Mouse (Mus musculus) spleen, embryonic (tissue): ENCODE measurements around the gene Slx1b.
"Not testable (repeated sequence)": the region's sequence is repeated elsewhere in the genome, so short reads cannot be mapped to it uniquely, and the experiment has no call there.

ENCODE experiments used
- CTCF ChIA-PET: fragments of 350-600 bp; sonication (Branson Sonifier 250); formaldehyde crosslinking; loops from one replicate; lab custom pipeline; 2022; lab: Charles Lee

The Slx1b gene

DNA sequence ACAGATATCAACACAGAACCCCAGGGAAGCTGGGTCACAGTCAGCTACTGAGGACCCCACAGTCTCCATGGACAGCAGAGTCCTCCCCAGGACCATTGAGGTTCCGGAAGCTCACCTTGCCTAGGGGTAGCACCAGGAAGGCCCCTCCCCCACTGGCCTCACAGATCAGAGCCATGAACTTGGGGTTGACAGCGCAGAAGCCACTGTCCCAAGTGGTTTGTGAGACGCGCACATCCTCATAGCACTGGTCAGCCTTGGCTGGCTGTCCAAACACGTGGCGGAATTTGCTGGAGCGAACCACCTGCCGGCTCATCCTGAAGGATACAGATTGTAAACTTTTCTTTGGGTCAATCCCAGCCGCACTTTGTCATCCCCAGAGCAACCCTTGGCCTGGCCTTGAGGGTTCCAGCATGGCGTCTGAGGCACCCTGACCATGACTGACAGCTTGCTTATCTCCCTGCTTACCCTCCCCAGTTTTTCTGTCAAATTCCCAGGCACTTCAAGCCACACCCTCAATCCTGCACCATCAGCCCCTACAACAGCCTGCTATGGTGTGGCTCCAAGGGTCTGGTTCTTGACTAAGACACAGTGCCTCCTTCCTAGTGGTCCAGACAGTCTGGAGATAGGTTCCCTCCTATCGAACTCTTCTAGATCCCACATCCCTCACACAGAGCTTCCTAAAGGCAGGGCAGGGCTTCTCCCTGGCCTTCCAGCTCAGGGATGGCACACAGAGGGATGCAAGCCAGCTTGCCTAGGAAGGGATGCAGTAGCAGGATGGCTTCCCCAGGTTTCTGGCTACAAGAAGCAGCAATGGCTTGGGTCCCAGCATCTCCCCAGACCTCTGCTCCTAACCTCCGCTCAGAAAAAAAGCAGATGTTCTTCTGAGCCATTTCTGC is 7.5 kb upstream of the Slx1b start:
- CTCF ChIA-PET, result no interaction called here

DNA sequence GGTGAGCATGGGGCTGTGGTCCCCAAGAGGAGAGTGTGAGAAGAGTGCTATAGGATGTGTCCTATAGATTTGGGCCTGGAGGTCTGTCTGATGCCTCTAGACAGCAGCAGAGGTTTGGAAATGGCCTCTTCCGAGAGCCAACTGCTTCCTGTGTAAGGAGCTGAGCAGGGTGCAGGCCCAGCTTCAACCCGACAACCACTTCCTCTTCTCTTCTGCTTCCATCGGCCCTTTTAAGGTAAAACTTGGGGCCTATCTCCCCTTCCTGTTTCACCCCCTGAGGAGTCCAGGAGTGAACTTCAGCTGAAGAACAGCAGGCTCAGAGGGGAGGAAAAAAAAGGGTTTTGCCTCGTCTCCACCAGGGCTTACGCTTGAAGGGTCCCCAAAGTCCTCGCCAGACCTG is 6.8 kb upstream of the Slx1b start:
- CTCF ChIA-PET, result no interaction called here

DNA sequence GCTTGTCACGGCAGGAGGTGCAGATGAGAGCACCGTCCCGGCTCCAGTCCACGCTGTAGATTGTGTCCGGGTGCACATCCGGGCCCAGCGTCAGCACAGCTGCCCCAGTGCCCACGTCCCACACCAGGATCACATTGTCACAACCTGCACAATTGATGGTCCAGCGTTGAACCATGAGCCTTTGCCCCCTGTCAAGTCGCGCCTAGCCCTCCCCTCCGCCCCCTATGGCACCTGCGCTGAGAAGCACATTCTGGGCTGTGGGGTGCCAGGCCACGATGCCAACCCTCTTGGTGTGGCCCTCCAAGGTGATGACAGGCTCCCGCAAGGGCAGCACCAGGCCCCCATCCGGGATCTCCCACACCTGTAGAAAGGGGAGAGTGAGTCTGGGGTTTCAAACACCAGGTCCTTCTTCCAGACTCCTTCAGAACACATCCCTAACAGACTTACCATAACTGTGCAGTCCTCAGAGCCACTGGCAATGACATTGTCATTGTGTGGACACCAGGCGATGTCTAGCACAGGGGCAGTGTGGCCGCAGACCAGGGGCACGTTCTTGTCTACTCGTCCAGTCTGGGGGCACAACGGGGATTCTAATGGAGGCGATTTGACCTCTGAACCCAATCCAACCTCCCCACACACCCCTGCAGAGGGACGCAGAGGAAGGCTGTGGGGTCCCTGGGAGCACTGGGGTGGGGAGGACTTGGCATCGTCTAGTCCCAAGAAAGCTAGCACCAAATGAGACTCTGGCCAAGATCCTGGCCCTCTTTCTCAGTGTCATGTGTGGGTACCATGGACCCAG is 6.2 kb upstream of the Slx1b start:
- CTCF ChIA-PET, result no interaction called here

DNA sequence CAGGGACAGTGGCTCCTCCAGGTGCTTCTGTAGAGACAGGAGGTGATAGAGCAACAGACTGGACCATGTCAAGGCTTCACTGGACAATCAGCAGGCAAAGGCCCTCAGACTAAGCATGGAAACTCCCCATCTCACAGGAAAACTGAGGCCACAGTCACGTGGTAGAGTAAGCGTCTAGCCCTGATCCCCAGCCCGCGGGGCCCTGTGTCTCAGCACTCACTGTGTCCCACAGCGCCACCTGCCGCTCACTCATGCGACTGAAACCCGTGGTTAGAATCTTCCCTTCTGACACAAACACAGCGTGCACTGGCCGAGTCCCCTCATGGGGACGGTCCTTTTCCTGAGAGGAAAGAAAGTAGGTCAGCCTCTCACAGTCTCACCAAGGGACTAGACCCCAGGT is 5.5 kb upstream of the Slx1b start:
- CTCF ChIA-PET, result no interaction called here

DNA sequence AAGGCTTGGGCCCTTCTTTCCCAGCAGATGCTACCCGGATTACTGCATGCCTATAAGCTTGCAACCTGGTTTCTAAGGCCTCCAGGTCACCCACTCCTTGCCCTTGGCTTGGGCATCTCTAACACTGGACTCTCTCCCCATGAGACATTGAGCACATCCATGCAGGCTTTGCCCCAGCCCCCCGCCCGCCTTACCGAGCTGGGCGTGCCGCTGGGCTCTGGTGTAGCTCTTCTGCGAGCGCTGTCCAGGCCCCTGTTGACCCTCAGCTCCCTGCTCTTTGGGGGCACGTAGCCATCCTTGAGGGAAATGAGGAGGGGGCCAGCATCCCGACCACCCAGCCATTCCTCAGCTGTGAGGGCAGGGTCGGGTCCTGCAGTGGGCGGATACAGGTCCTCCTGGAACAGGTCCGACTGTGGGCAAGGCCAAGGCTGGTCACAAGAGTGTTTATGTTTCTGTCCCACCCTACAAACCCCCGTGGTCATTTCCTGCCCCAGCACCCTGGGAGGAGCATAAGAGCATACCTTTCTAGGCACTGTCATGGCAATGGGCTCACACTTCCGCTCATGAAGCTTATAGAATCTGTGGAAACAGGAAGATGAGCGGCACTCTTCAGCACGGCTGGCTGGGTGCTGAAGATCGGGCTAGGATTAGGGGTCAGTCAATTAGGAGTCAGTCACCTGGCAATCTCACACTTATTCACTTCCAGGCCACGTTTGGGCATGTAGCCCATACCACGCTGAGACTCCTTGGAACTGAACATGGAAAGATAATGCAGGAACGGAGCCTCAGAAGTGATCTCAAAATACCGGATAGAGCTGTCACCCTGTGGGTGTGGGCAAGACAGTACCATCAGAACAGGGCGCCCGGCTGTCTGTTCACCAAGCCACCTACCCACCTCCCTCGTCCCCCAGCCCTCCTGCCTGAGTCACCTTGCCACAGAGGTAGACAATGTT is 4.8 kb upstream of the Slx1b start:
- CTCF ChIA-PET, result interaction anchor here (0.6 kb wide), 1 partner anchor 33 kb away, joined by 3 read pairs; no protein-coding TSS in a partner anchor

DNA sequence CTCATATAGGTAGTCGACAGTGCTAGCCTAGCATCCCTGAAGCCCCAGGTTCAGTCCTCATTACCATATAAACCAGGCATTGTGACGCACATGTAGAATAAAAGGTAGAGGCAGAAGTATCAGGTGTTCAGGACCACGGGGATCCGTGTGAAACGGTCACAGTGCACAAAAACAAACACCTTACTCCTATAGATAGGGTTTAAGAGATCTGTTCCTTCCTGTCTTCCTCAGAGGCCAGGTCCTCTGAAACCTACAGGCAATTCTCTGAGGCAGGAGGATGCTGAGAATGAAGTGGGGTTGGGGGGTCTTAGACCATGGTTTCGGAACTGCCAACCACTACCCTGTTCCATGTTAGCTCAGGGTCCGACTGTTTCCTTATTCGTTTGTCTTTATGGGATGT is 2.3 kb upstream of the Slx1b start:
- CTCF ChIA-PET, result no interaction called here

DNA sequence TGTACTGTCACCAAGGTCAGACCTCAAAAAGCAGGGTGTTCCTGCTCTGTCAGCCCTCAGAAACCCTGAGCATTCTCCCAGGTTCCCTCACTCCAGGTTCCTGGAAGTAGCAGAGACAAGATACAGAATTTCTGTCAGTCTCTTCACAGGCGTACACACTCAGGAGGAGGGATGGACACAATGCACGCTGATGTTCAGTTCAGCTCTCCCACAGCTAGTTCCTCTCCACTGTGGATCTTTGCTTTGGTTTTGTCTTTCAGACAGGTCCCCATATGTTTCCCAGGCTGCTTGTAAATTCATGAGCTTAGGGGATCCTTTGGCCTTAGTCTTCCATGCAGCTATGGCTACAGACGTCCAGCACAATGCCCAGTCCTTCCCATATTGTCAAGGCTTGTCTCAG is 1.3 kb upstream of the Slx1b start:
- CTCF ChIA-PET, result interaction anchor here (0.6 kb wide), 1 partner anchor 11 kb away, joined by 4 read pairs; the partner anchor contains the start of gene Coro1a

DNA sequence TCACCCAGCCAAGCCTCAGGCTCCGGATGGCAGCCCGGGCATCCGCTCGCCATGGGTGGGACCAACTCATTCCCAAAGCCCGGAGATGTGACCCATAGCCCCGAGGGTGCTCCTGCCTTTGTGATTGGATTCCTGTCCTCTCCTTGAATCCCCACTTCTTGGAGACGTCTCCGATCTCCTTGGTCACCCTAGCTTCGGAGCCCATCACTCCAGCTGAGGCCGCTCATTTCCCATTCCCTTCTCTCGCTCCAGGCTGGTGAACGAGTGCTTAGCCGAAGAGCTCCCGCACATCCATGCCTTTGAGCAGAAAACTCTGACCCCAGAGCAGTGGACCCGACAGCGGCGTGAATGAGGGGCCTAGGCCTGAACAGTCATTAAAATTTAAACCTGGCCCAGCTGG is 719 bp upstream of the Slx1b start:
- CTCF ChIA-PET, result interaction anchor here (0.6 kb wide), 1 partner anchor 51 kb away, joined by 3 read pairs; no protein-coding TSS in a partner anchor

DNA sequence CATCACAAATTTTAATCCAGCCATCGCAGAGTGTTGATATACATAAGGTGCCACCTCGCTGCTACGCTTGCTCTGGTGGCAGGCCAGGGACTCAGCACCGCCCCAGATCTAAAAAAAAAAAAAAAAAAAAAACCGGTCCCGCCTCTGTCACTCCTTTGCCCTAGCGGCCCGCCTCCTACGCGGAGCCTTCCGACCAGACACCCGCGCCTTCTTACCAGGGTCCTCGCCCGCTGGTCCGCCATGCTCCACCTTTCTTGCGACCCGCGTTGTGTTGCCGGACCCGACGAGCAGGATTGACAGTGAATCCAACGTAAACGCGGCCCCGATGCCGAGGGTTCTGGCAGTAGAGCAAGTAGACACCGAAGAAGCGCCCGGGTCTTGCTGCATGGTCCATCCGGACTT is 373 bp downstream of the Slx1b start, which contains the start of gene Bola2:
Gene Bola2, plus strand, starts transcription at position 192 of the 402 bp plus-strand sequence.
- CTCF ChIA-PET, result interaction anchor here (0.5 kb wide), 1 partner anchor 136 kb away, joined by 3 read pairs; no protein-coding TSS in a partner anchor

DNA sequence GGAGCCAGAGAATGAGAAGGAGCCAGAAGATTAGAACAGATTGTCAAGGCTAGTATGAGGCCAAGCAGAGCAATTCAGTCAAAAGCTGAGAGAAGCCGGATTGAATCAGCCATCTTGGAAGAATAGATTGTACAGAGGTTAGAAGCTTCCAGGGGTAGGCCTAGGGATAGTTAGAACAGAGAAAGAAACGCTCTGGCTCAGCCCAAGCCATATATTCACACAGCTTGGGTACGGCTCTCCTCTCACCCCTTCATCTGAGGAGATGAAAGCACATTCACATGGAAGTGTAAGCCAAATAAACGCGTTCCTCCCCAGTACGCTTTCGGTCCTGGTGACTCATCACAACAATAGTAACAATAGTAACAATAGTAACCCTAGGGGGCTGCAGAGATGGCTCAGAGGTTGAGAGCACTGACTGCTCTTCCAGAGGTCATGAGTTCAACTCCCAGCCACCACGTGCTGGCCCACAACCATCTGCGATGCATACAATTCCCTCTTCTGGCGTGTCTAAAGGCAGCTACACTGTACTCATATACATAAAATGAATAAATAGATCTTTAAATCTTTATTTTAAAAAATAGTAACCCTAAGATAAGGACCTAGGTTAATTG is 1.0 kb downstream of the Slx1b start:
- CTCF ChIA-PET, result interaction anchor here (0.5 kb wide), 1 partner anchor 136 kb away, joined by 3 read pairs; no protein-coding TSS in a partner anchor

DNA sequence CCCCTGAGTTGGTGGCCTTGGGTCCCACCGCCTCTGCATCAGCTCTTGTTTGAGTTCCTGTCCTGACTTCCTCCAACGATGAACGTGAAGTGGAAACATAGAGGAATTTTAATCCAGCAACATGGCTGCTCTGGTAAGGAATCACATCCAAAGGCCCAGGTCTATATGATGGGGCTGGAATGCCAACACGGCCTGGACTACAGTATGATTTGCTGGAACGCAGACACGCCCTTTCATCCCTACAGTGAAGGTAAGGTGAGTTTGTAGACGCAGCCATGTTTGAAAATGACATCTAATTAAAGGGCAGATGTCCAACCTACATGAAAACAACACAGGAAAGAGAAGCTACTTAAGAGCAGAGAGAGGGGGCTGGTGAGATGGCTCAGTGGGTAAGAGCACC is 1.8 kb downstream of the Slx1b start:
- CTCF ChIA-PET, result interaction anchor here (0.6 kb wide), 1 partner anchor 905 kb away, joined by 14 read pairs; no protein-coding TSS in a partner anchor

DNA sequence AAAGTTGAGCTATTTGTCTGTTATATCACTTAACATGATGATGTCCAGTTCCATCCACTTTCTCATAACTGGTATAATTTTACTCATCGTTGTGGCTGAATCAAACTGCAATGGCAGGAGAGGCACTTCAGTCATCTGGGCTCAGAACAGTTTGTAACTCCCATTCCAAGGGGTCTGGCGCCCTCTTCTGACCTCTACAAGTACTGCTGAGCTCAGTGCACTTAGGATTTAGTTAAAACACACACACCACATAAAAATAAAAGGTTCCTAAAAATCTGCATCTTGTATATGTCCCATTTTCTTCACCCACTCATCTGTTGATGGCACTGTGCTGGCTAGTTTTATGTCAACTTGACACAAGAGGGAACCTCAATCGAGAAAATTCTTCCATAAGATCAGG is 2.3 kb downstream of the Slx1b start:
- CTCF ChIA-PET, result interaction anchor here (0.6 to 0.7 kb wide), 3 partner anchors 104 to 905 kb away, joined by 6 to 14 read pairs (median 9); no protein-coding TSS in a partner anchor

DNA sequence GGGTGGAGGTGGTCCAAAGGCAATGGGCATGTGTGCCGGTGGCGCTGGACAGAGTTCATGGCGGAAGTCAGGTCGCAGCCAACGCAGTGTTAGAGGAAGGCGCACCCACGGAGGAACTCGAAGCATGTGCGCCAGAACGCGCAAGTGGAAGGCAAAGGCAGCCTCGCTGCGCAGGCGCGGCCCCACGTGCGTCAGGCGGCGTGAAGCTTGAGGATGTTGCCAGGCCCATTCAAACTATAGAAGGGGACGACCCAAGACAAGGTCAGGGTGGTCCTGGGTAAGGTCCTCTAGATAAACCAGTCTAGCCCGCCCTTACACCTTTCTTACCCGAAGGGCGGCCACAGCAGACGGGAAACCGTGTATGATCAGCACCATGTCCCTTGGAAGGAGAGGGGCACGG is 3.2 kb downstream of the Slx1b start:
- CTCF ChIA-PET, result interaction anchor here (1.3 kb wide), 1 partner anchor 13 kb away, joined by 3 read pairs; no protein-coding TSS in a partner anchor

DNA sequence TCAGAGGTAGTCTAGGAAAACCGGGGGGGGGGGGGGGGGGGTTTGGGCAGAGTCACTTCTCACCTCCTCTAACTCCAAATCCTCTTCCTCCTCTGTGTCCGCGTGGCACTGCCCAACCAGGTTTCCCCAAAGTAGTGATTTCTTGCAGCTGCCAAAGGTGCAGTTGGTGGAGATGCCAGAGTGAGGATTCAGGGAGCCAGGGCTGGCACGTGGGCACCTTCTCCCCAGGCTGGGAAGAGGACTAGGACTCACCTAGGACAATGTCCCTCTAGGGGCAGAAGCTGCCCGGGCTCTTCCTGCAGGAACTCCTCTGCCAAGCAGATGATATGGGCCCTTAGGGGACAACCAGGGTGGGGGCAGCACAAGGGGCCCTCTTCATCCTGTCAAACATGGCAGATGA is 3.9 kb downstream of the Slx1b start:
- CTCF ChIA-PET, result interaction anchor here (0.7 to 1.3 kb wide), 2 partner anchors 14 to 113 kb away, joined by 3 read pairs; no protein-coding TSS in a partner anchor

DNA sequence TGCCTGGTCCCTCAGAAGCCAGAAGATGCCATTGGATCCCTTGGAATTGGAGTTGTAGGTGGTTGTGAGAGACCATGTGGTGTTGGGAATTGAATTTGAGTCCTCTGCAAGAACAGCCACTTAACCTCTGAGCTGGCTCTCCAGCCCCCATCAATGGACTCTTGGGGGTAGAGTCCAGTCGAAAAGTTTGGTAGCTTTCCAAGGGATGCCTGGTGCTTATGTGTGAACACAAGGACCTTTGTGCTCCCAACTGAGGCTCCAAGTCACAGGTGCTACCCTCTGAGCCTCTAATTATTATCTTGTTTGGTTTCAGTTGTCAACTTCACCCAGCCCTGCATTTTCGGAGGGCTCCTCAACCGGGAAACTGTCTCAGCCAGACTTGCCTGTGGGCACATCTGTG is 4.8 kb downstream of the Slx1b start:
- CTCF ChIA-PET, result no interaction called here

DNA sequence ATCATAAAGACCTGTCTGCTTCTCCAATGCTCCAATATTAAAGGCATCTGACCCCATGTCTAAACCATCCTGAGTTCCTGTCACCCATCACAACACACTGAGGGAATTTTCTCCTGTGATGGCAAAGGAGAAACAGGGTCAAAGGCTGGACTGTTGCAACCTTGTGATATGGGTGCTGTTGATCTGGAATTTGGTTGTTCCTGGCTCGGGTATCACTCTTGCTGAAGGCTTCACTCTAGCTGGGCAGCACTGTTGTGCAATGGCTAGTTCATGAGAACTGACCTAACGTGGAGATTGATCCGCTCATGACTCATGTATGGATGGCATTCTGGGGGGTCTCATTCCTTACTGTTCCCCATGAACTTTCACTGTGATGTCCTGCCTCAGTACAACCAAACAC is 6.6 kb downstream of the Slx1b start:
- CTCF ChIA-PET, result no interaction called here

DNA sequence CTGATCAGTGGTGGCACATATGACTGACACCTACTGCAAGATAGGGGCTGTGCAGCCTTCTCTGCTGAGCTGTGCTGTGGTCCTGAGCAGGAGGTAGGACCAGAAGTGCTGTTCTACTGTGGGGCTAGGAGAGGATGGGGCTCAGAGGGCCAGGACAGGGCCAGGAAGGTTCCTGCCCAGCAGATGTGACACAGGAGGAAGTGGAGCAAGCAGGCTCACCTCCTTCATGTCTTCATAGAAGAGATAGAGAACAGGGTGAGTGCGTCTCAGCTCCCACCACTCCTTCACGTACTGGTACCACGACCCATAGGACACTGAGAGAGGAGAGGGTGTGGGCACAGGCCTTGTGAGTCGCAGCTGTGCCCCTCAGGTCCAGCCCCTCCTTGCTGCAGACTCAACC is 7.4 kb downstream of the Slx1b start:
- CTCF ChIA-PET, result not testable (repeated sequence)

DNA sequence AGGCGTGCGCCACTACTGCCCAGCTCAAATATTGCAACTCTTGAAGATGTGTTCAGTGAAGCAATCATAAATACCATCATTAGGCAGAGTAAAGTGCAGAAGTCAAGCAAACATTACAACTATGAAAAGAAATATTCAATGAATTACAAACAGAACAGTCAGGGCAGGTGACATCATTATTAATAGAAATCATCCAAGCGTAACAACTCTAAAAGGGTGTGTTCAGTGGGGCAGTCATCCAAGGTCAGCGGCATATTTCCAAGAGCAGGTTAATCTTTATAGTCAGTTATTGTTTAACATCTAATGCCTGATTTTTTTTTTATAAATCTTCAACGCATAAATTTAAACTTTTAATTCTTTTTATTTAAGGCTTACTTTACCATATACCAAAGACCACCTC is 14.4 kb downstream of the Slx1b start:
- CTCF ChIA-PET, result interaction anchor here (0.5 kb wide), 1 partner anchor 105 kb away, joined by 9 read pairs; no protein-coding TSS in a partner anchor

DNA sequence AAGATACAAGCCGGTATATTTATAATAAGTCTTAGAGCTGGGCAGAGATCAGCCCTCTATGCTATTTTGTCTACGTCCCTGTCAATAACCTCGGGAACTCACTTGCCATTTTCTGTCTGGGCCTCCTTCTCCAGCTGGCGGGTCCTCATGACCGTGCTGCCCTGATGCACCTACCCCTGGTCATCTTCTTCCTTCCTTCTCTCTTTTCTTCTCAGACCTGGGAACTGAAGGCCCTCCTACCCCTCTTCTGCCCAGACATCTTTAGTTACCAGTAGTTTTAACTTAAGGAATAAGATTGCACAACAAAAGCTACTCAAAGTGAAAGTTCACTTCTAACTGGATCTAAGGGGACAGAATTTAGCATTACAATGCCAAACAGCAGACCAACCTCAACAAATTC is 15.9 kb downstream of the Slx1b start:
- CTCF ChIA-PET, result no interaction called here
